16 mouse cellular contexts compared by ENCODE assay signal in genomic region chr3:38389647-38390046, GRCm38 (mm10).
"Had no signal": no experiment of that assay in that cellular context is flagged by ENCODE, and none has a peak within 500 bp of the region (broad histone marks: within the 10 kb centered on the region; RNA-seq: fewer than 3 reads in every experiment).

No protein-coding gene starts in this region.

- H3K4me1 ChIP-seq: intestine, embryonic 15.5 days; kidney, embryonic 15.5 days; limb, embryonic 12.5 days; limb, embryonic 15.5 days; liver, embryonic 13.5 days had no signal

- H3K27ac ChIP-seq: intestine, embryonic 15.5 days; kidney, embryonic 15.5 days; limb, embryonic 12.5 days; limb, embryonic 15.5 days; liver, embryonic 13.5 days; neural tube, embryonic 13.5 days had no signal

- H3K9ac ChIP-seq: intestine, embryonic 15.5 days; kidney, embryonic 15.5 days; limb, embryonic 12.5 days; limb, embryonic 15.5 days; liver, embryonic 13.5 days; neural tube, embryonic 13.5 days had no signal

- H3K4me3 ChIP-seq: intestine, embryonic 15.5 days; kidney, embryonic 15.5 days; limb, embryonic 12.5 days; limb, embryonic 15.5 days; liver, embryonic 13.5 days; myocyte; neural tube, embryonic 13.5 days had no signal

- DNase-seq: kidney, adult 11 months; kidney, adult 8-10 months; kidney, postnatal 10 days; kidney, postnatal 36 days; liver, embryonic 13.5 days; lung, adult 2 months; lung, postnatal 14 days; lung, postnatal 4 days; thymus, adult 18-20 months; thymus, postnatal 36 days had no signal

- H3K27me3 ChIP-seq: intestine, embryonic 15.5 days; kidney, embryonic 15.5 days; limb, embryonic 12.5 days; limb, embryonic 15.5 days; liver, embryonic 13.5 days had no signal

- H3K4me2 ChIP-seq: intestine, embryonic 15.5 days; kidney, embryonic 15.5 days; limb, embryonic 12.5 days; limb, embryonic 15.5 days; liver, embryonic 13.5 days; neural tube, embryonic 13.5 days had no signal

- ATAC-seq: intestine, embryonic 15.5 days had no signal

- H3K36me3 ChIP-seq: intestine, embryonic 15.5 days; kidney, embryonic 15.5 days; limb, embryonic 12.5 days; limb, embryonic 15.5 days; liver, embryonic 13.5 days; neural tube, embryonic 13.5 days had no signal

- H3K9me3 ChIP-seq: intestine, embryonic 15.5 days; kidney, embryonic 15.5 days; limb, embryonic 12.5 days; limb, embryonic 15.5 days; liver, embryonic 13.5 days; neural tube, embryonic 13.5 days had no signal
